Mouse (Mus musculus) large intestine, adult 2 months (tissue): ENCODE data around the gene Adamtsl4. TPM values are rescaled to one million over a fixed set of nuclear protein-coding genes. Genes with fewer than 3 reads are reported as not detected.
"Not testable (repeated sequence)": the region's sequence is repeated elsewhere in the genome, so short reads cannot be mapped to it uniquely, and the experiment has no call there.

Experiments
- DNase-seq: peaks from one replicate; pipeline ENCODE4 v3.0.0-alpha.2; 2012; ENCODE audit warnings: low read depth, low spot score
- WGBS: fragments of 180-500 bp; shearing (Covaris S2); methylation state at CpG from one replicate; pipeline ENCODE4 v1.1.7; 2018; 5-methylcytosine and 5-hydroxymethylcytosine counted together
- polyA plus RNA-seq: library from polyadenylated mRNA; depleted of rRNA; stranded (reverse); fragments of >200 nt; gene quantifications from 2 replicates; pipeline ENCODE4 v1.2.3, GENCODE M21; 2012

The Adamtsl4 gene
- polyA plus RNA-seq, 1 experiment = 5.7 TPM

DNA sequence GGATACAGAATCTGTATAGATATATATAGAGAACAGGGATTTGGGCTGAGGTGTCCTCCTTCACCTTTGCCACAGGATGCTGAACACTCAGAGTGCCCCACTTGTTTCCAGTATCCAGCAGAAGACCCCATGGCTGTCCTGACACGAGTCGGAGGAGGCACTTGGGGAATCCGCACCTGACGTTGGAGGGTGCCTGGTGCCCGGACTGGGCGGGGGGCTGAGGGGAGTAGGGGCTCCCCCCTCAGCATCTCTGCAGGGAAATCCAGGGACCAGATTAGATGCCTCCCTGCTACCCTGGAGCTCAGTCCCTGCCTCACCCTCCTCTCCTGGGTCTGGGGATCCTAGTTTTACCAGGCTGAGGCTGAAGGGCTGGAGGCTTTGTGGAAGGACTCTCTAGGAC is 7.0 kb downstream of the Adamtsl4 start:
- WGBS = 92% methylated on average over 6 of the region's 6 CpGs
- DNase-seq = no peak

DNA sequence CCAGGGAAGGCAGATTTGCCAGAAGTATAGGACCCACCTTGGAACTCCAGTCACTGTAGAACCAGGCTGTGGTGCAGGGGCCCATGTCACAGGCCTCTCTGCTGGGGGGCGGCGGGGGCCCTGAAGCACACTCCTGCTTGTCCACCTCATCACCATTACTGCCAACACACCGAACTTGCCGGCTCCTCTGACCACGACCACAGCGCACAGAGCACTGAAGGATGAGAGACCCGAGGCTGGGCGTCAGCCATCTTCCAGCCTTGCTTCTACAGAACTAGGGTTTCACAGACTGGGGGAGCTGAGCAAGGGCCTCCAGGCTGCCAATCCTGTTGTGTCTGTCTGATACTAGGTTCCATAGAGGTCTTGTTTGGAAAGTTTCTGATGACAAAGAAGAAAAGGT is 8.2 kb downstream of the Adamtsl4 start:
- WGBS = 94% methylated on average over 8 of the region's 8 CpGs
- no peak for DNase-seq

- no peak for DNase-seq
- WGBS = 88% methylated on average over 19 of the region's 19 CpGs
These were observed 10.2 kb downstream of the Adamtsl4 start for GRCm38 (mm10) chr3:95677420-95678090.

DNA sequence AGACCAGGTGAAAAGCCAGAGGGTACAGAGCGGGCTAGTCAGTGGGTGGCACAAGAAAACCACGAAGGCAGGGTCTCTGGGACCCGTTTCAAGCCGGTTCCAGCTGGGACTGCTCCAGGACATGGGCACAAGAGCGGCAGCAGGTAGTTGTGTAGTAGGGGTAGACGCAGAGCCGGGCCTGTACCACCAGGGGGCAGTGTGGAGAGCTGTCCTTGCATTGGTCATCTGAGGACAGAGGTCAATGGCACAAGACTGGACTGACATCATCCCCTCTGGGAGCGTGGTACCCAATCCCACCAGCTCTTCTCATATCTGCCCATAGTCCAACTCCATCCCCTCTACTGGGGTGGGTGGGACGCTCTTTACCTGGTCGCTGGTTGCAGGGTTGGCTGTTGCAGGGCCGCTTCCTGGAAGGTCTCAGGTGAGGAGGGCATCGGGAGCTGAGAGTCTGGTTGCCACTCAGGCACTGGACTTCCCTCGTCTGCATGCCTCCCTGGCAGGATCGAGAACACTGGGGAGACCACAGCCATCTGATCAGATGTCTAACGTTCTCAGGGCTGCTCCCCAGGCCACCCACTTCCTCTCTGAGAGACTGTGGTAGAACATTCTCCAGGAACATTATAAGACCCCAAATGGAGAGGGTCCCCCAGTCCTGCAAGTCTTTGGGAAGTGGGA is 10.8 kb downstream of the Adamtsl4 start:
- DNase-seq = no peak
- 53% methylated on average over 15 of the region's 15 CpGs for WGBS

GRCm38 (mm10) chr3:95675301-95676092 is 12.2 kb downstream of the Adamtsl4 start:
- no peak for DNase-seq
- WGBS = 10% methylated on average over 8 of the region's 8 CpGs

DNA sequence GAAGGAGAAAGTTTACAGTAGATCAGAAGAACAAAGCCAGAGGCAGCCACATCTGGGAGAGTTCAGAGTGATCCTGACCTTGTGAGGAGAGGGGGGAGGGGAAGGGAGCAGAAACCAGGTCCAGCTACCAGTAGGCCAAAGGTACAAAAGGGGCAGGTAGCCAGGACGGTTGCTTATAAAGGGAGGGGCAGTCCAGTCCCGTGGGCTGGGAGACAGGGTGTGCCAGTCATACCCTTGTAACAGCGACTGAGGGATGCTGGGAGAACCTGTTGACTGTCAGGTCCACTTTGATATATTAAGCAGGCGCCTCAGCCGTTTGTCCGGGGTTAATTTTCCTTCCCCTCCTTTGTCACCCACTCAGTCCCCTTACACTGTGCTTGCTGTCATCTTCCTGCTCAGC is 12.9 kb downstream of the Adamtsl4 start:
- peak; percentile 92 for DNase-seq
- under 1% methylated on average over 6 of the region's 6 CpGs for WGBS

DNA sequence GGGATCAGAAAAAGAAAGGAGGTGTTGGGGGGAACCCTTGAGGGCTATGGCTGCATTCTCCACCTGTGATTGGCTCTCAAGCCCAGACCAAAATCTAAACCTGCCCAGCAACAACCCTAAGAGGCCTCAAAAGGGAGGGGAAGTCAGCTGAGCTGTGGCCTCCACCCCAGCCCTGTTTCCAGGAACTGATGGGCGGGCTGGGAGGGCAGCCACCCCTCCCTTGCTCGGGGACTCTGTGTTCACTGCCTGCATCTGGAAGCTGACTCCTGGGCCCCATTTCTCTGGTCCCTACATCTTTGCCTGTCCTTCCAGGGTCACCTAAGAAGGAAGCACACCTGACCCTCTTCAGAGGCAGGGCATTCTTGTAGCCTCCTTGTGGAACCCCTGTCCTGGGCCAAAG is 13.5 kb downstream of the Adamtsl4 start:
- DNase-seq = no peak
- 0% methylated on average over 2 of the region's 2 CpGs for WGBS

DNA sequence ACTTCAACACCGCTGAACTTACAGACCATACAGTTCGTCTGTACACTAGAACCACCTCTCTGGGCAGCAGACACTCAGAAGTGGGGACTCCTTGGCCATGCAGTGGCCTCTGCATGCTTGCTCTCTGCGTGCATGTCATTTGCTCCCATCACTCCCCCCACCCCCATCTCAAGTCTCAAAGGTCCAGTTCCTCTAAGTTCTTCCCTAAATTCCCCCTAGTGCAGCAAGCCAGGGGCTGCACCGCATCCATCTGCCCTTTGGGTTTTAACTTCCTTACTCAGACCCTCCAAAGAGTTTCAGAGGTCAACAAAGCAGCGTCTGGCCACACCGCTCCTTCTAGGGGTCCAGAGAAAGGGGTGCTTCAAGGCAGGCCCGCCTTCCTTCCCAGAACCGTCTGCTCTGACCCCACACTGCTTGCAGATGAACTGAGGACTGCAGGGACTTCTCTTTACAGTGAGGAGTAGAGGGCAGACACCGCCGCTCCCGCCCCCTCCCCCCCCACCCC is 14.0 kb downstream of the Adamtsl4 start:
- WGBS = 17% methylated on average over 11 of the region's 11 CpGs
- no peak for DNase-seq

DNA sequence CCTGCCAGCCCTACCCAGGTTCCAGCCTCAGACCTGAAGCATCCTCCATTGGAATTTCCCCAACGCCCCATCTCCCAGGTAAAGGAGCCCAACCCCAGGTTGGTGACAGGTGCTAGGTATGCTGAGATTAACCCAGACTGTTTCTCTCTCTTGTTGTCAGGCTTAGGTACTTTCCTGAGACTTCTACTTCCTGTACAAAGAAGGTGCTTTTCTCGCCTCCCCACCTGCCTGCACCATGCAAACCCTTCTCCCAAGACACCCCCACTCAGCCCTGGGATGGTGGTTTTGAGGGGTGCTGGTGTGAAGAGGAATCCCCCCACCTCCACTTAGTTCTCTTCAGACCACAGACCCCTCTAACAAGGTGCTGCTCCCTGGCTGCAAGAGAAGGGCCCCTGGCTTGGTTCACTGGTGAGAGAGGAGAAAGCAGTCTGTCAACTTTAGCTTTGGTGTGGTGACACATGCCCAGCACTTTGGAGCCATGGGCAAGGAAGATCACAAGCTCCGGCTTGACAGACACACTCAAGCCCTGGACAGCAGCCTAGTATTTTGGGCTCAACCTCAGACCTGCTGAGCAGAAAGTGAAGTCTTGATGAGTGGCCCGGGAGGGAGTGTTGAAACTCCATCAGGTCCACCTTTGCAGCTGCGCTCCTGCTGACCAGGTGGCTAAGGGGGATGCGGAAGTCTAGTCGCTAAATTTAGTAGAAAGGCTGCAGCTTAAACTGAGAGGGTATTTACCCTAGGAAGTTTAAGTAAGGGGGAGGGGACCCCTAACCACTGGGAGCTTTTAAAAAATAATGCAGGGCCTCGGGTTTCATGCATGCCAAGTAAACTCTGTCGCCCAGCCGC is 14.6 kb downstream of the Adamtsl4 start:
- WGBS = 28% methylated on average over 10 of the region's 10 CpGs
- DNase-seq = no peak

GRCm38 (mm10) chr3:95672461-95672860 is 15.3 kb downstream of the Adamtsl4 start:
- DNase-seq = no peak
- WGBS = 17% methylated on average over 3 of the region's 3 CpGs

DNA sequence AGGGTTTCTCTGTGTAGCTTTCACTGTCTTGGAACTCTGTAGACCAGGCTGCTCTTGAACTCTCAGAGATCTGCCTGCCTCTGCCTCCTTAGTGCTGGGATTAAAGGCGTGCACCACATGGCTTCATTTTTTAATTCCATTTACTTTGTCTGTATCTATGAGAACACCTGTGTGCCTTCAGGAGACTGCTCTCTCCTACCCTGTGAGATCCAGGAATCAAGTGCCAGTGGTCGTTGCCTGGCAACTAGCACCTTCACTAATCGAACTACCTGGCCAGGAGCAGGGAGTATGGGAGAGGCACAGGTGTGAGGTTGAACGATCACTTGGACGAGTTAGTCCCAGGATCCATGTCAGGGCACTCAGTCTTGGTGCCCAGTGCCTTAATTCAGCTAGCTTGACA is 16.5 kb downstream of the Adamtsl4 start:
- 52% methylated on average over 5 of the region's 5 CpGs for WGBS
- DNase-seq = no peak

DNA sequence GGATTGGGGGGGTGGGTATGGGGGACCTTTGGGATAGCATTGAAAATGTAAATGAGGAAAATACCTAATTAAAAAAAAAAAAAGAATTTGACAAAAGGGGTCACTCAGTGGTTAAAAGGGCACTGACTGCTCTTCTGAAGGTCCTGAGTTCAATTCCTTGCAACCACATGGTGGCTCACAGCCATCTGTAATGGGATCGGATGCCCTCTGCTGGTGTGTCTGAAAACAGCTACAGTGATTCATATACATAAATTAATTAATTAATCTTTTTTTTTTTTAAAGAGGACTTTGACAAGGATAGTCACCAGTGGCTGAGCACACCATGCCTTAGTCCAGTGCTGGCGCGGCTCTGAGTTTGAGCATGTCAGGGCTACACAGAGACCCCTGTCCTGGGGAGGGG is 17.3 kb downstream of the Adamtsl4 start:
- DNase-seq = not testable (repeated sequence)
- 90% methylated on average over 3 of the region's 3 CpGs for WGBS

GRCm38 (mm10) chr3:95669309-95669665 is 18.4 kb downstream of the Adamtsl4 start:
- 85% methylated on average over 3 of the region's 3 CpGs for WGBS
- DNase-seq = no peak

DNA sequence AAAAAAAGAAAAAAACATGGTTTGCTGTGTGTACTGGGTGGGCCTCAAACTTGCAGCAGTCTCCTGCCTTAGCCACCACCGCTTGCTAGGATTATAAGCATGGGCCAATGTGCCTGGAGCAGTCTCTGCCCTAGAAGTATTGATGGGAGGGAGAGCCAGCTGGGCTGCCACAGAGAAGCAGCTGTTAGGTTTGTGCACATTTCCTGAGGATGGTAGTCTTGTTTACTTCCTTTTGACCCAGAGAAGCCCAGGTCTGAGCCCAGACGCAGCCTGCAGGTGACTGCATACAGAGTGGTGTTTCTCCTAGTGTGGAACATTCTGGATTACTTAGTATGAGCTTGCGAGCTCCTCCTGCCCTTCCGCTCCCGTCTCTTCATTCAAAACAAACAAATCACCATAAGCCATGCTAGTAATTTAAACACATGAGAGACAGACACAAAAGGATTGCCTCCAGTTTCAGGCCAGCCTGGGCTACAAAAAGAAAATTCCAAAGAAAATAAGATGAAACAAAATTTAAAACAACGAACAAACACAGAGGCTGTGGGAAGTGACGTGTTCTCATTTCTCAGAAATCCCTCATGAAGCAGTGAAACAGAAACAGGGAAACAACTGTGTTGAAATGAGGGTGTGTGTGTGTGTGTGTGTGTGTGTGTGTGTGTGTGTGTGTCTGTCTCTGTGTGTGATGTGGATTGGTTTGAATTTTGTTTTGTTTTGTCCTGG is 19.0 kb downstream of the Adamtsl4 start:
- no peak for DNase-seq
- 11% methylated on average over 7 of the region's 7 CpGs for WGBS

DNA sequence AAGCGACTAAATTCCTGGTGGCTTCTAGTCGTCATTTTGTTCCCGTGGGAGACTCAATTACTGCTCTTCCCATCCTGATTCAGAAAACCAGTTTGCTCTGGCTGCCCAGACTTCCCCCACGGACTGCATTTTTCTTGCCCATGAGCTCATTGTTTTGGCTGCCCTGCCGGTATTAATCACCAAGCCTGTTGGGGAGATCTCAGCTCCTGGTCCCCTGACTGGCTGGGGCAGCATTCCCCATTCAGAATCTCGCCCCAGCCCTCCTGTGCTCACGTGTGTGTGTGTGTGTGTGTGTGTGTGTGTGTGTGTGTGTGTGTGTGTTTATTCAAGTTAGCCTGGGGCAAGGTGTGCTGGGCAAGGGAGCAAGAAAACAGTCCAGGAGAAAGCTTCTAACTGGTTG is 19.7 kb downstream of the Adamtsl4 start:
- DNase-seq = no peak
- 6% methylated on average over 7 of the region's 7 CpGs for WGBS

- DNase-seq = no peak
- WGBS = 24% methylated on average over 4 of the region's 4 CpGs
These were observed 20.2 kb downstream of the Adamtsl4 start for GRCm38 (mm10) chr3:95667521-95667920.

- 24% methylated on average over 6 of the region's 6 CpGs for WGBS
- DNase-seq = no peak
These were observed 21.4 kb downstream of the Adamtsl4 start for GRCm38 (mm10) chr3:95666124-95666844.

DNA sequence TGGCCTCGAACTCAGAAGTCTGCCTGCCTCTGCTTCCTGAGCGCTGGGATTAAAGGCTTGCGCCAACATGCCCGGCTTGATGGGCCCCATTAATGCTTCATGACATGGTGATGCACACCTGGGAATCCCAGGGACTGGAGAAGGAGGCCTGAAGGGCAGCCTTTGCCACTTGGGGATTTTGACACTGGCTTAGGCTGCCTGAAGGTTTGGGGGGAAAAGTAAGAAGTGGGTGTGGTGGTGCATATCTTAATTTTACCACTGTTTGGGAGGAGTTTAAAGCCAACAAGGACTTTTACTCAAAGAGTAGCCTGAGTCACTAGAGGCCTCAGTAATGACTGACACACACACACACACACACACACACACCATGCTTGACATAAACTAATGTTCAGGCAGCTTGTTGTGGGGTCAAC is 22.8 kb downstream of the Adamtsl4 start:
- 77% methylated on average over 4 of the region's 4 CpGs for WGBS
- DNase-seq = no peak
